Mouse (Mus musculus) right cerebral cortex, postnatal 36 days (tissue): ENCODE data around the gene Spats2.

Source experiments
- DNase-seq, 2 experiments: peaks; one replicate each; pipeline ENCODE4 v3.0.0; 2022; ENCODE audit warnings: low spot score in 2 of 2, mixed read lengths in 1 of 2

Gene Spats2

GRCm38 (mm10) chr15:99255241-99255749 is 129.6 kb downstream of the Spats2 start:
- no peak for DNase-seq

DNA sequence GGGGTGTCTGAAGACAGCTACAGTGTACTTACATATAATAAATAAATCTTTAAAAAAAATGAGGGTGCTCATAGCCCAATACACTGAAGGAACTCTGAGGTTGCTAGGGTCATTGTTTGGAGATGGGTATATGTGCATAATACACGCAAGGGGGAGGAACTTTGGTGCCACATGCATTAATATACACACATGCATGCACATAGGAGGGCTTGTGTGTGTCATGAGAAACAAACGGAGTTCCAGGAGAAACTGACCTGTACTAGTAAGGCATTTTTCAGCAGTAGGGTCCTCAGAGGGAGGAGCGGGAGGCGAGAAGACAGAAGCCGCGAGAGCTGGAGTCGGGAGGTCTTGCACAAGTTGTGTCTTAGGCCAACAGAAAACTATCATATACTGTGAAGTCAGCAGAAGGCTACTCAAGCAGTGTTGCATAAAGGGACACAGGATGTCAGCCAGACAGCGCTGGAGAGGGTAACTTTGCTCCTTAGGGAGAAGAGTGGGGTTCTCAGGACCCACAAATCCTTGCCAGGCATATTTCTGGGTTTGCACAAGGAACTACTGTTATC is 133.5 kb downstream of the Spats2 start:
- no peak for DNase-seq

DNA sequence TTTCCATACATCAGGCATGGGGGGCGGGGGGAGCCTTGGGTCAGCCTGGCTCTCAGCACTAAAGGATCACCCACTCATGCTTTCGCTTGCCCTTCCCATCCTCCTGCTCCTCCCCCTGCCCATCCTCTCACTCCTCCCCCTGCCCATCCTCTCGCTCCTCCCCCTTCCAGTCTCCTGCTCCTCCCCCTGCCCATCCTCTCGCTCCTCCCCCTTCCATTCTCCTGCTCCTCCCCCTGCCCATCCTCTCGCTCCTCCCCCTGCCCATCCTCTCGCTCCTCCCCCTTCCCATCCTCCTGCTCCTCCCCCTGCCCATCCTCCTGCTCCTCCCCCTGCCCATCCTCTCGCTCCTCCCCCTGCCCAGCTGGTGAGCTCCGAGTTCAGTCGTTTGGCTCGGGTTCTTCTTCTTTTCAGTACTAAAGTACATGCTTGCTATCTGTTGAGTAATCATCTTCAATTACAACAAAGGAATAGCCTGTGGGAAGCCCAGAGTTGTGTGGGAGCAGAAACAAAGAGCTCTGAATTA is 134.1 kb downstream of the Spats2 start:
- no peak for DNase-seq

DNA sequence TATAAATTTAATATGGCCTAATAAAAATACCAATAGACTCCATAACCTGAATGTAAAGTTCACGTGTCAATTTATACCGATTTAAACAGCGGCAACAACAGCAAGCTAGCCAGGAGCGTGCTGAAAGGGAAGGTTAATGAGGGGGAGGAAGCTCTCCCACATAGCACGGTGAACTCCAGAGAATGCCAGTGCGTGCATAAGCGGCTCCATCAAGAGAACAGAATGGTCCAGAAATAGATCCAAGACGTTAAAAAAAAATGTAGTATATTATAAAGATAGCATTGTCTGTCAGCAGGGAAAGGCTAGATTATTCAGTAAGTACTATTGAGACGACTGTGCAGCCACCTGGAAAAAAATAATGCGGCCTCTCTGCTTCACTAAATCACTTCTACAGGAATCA is 137.0 kb downstream of the Spats2 start:
- no peak for DNase-seq
